Mouse (Mus musculus) CH12.LX (cell line): Measurements from ENCODE around the gene Prm3. TPM values are rescaled to one million over a fixed set of nuclear protein-coding genes. Genes with fewer than 3 reads are reported as not detected.

Experiments used
- DNase-seq: peaks from one replicate; pipeline ENCODE4 v3.0.0-alpha.2; 2013; ENCODE audit errors: extremely low read depth
- H3K27ac ChIP-seq: 2 replicates; pipeline ENCODE4 v1.5.1; 2012; ENCODE audit warnings: low read depth, mild to moderate bottlenecking, control low read depth, moderate library complexity; ENCODE audit not compliant: insufficient read depth
- H3K27me3 ChIP-seq: replicated peaks from 2 replicates; pipeline ENCODE3; 2012; ENCODE audit warnings: inconsistent platforms
- H3K36me3 ChIP-seq, 2 experiments: replicated peaks in 1 of 2; 2 replicates each; pipeline versions ENCODE3 to v1.6.1; 2012; ENCODE audit warnings: inconsistent platforms in 1 of 2, low read length in 1 of 2, mild to moderate bottlenecking in 1 of 2, mixed read lengths in 1 of 2, moderate library complexity in 1 of 2; ENCODE audit not compliant: control insufficient read depth in 1 of 2, insufficient read depth in 1 of 2
- H3K4me1 ChIP-seq, 2 experiments: 2 replicates each; pipeline ENCODE4 v1.6.1; 2012; ENCODE audit warnings: inconsistent platforms in 1 of 2, moderate library complexity in 1 of 2; ENCODE audit not compliant: insufficient read depth in 2 of 2, control insufficient read depth in 1 of 2
- H3K4me2 ChIP-seq: 2 replicates; pipeline ENCODE4 v1.6.1; 2012; ENCODE audit warnings: low read depth, mild to moderate bottlenecking, control low read depth; ENCODE audit not compliant: poor library complexity, insufficient read depth, severe bottlenecking
- H3K4me3 ChIP-seq, 3 experiments: fragments of 150-350 bp in 1 of 3; sonication (generic) in 1 of 3; replicated peaks in 1 of 3; 2 replicates each; pipeline versions ENCODE3 to v1.5.1; 2011 to 2012; ENCODE audit warnings: low read depth in 2 of 3, low read length in 2 of 3, mild to moderate bottlenecking in 2 of 3, moderate library complexity in 2 of 3, control low read depth in 1 of 3, improper control_type of control experiment in 1 of 3, inconsistent platforms in 1 of 3, mixed read lengths in 1 of 3; ENCODE audit not compliant: poor library complexity in 1 of 3
- H3K79me2 ChIP-seq: replicated peaks from 2 replicates; pipeline ENCODE4 v1.6.1; 2012; ENCODE audit warnings: mild to moderate bottlenecking, moderate library complexity; ENCODE audit not compliant: control insufficient read depth, poor library complexity, insufficient read depth, severe bottlenecking; ENCODE audit errors: extremely low read depth
- H3K9ac ChIP-seq: 2 replicates; pipeline ENCODE4 v1.6.1; 2012; ENCODE audit warnings: low read depth, mild to moderate bottlenecking, control low read depth, moderate library complexity; ENCODE audit not compliant: insufficient read depth
- H3K9me3 ChIP-seq: replicated peaks from 2 replicates; pipeline ENCODE3; 2012; ENCODE audit warnings: low read length, inconsistent platforms, mixed read lengths
- BHLHE40 ChIP-seq: IDR thresholded peaks from 2 replicates; pipeline ENCODE4 v1.6.1; 2011; ENCODE audit warnings: mild to moderate bottlenecking, low read depth, low read length, improper control_type of control experiment
- CHD1 ChIP-seq: IDR thresholded peaks from 2 replicates; pipeline ENCODE4 v1.6.1; 2012; ENCODE audit warnings: low read depth, low read length, improper control_type of control experiment, inconsistent platforms
- CHD2 ChIP-seq: IDR thresholded peaks from 2 replicates; pipeline ENCODE4 v1.6.1; 2011; ENCODE audit warnings: low read length, improper control_type of control experiment
- CTCF ChIP-seq, 2 experiments: IDR thresholded peaks in 1 of 2; conservative IDR thresholded peaks in 1 of 2; 2 replicates each; pipeline ENCODE4 v1.5.1; 2011 to 2012; ENCODE audit warnings: low read depth in 2 of 2, low read length in 2 of 2, improper control_type of control experiment in 1 of 2, inconsistent platforms in 1 of 2, mild to moderate bottlenecking in 1 of 2, moderate library complexity in 1 of 2
- ELF1 ChIP-seq: IDR thresholded peaks from 2 replicates; pipeline ENCODE4 v1.6.1; 2014; ENCODE audit warnings: low read depth, mild to moderate bottlenecking, inconsistent platforms, low read length, improper control_type of control experiment
- EP300 ChIP-seq: IDR thresholded peaks from 2 replicates; pipeline ENCODE4 v1.6.1; 2011; ENCODE audit warnings: low read length, improper control_type of control experiment
- ETS1 ChIP-seq: conservative IDR thresholded peaks from 2 replicates; pipeline ENCODE4 v1.6.1; 2012; ENCODE audit warnings: low read depth, mild to moderate bottlenecking, inconsistent platforms, low read length, improper control_type of control experiment, moderate library complexity
- GABPA ChIP-seq: IDR thresholded peaks from 2 replicates; pipeline ENCODE4 v1.6.1; 2012; ENCODE audit warnings: low read depth, low read length, improper control_type of control experiment, inconsistent platforms; ENCODE audit not compliant: insufficient replicate concordance
- HCFC1 ChIP-seq: IDR thresholded peaks from 2 replicates; pipeline ENCODE4 v1.6.1; 2012; ENCODE audit warnings: low read depth, mild to moderate bottlenecking, inconsistent platforms, low read length, improper control_type of control experiment
- IRF4 ChIP-seq: IDR thresholded peaks from 2 replicates; pipeline ENCODE4 v1.6.1; 2014; ENCODE audit warnings: low read depth, mild to moderate bottlenecking, inconsistent platforms, low read length, improper control_type of control experiment
- JUN ChIP-seq: IDR thresholded peaks from 2 replicates; pipeline ENCODE4 v1.6.1; 2011; ENCODE audit warnings: low read depth, mild to moderate bottlenecking, low read length, improper control_type of control experiment, moderate library complexity; ENCODE audit not compliant: insufficient read depth
- JUND ChIP-seq: conservative IDR thresholded peaks from 2 replicates; pipeline ENCODE4 v1.6.1; 2011; ENCODE audit warnings: low read depth, low read length, improper control_type of control experiment
- KAT2A ChIP-seq: IDR thresholded peaks from 2 replicates; pipeline ENCODE4 v1.6.1; 2012; ENCODE audit warnings: low read length, improper control_type of control experiment, inconsistent platforms; ENCODE audit not compliant: insufficient replicate concordance
- MAX ChIP-seq: IDR thresholded peaks from 2 replicates; pipeline ENCODE4 v1.6.1; 2011; ENCODE audit warnings: low read length, improper control_type of control experiment
- MAZ ChIP-seq: IDR thresholded peaks from 2 replicates; pipeline ENCODE4 v1.6.1; 2012; ENCODE audit warnings: low read depth, mild to moderate bottlenecking, inconsistent platforms, low read length, improper control_type of control experiment, moderate library complexity
- MEF2A ChIP-seq: IDR thresholded peaks from 2 replicates; pipeline ENCODE4 v1.6.1; 2014; ENCODE audit warnings: low read depth, mild to moderate bottlenecking, inconsistent platforms, low read length, improper control_type of control experiment, borderline replicate concordance
- MXI1 ChIP-seq: IDR thresholded peaks from 2 replicates; pipeline ENCODE4 v1.6.1; 2011; ENCODE audit warnings: mild to moderate bottlenecking, low read depth, low read length, improper control_type of control experiment
- MYC ChIP-seq: IDR thresholded peaks from 2 replicates; pipeline ENCODE4 v1.6.1; 2011; ENCODE audit warnings: low read depth, mild to moderate bottlenecking, improper control_type of control experiment, low read length
- NELFE ChIP-seq: IDR thresholded peaks from 2 replicates; pipeline ENCODE4 v1.6.1; 2011; ENCODE audit warnings: low read depth, low read length, improper control_type of control experiment
- NRF1 ChIP-seq: IDR thresholded peaks from 2 replicates; pipeline ENCODE4 v1.6.1; 2014; ENCODE audit warnings: low read depth, mild to moderate bottlenecking, inconsistent platforms, low read length, improper control_type of control experiment, moderate library complexity
- PAX5 ChIP-seq: IDR thresholded peaks from 2 replicates; pipeline ENCODE4 v1.6.1; 2012; ENCODE audit warnings: low read length, inconsistent platforms, mixed read lengths
- POLR2A ChIP-seq: IDR thresholded peaks from 2 replicates; pipeline ENCODE4 v1.6.1; 2011; ENCODE audit warnings: low read depth, mild to moderate bottlenecking, improper control_type of control experiment, low read length
- RAD21 ChIP-seq: IDR thresholded peaks from 2 replicates; pipeline ENCODE4 v1.6.1; 2011; ENCODE audit warnings: low read depth, mild to moderate bottlenecking, low read length, improper control_type of control experiment, moderate library complexity
- RCOR1 ChIP-seq: conservative IDR thresholded peaks from 2 replicates; pipeline ENCODE4 v1.6.1; 2012; ENCODE audit warnings: low read depth, mild to moderate bottlenecking, inconsistent platforms, low read length, improper control_type of control experiment
- SIN3A ChIP-seq: IDR thresholded peaks from 2 replicates; pipeline ENCODE4 v1.6.1; 2012; ENCODE audit warnings: low read length, improper control_type of control experiment, inconsistent platforms
- SMC3 ChIP-seq: IDR thresholded peaks from 2 replicates; pipeline ENCODE4 v1.6.1; 2011; ENCODE audit warnings: low read depth, low read length, improper control_type of control experiment
- TBP ChIP-seq: conservative IDR thresholded peaks from 2 replicates; pipeline ENCODE4 v1.6.1; 2011; ENCODE audit warnings: low read depth, low read length, improper control_type of control experiment
- TCF12 ChIP-seq: IDR thresholded peaks from 2 replicates; pipeline ENCODE4 v1.6.1; 2014; ENCODE audit warnings: low read depth, mild to moderate bottlenecking, inconsistent platforms, low read length, improper control_type of control experiment
- UBTF ChIP-seq: IDR thresholded peaks from 2 replicates; pipeline ENCODE4 v1.6.1; 2012; ENCODE audit warnings: low read depth, mild to moderate bottlenecking, inconsistent platforms, low read length, improper control_type of control experiment, moderate library complexity
- USF2 ChIP-seq: conservative IDR thresholded peaks from 2 replicates; pipeline ENCODE4 v1.6.1; 2011; ENCODE audit warnings: low read depth, low read length, improper control_type of control experiment
- ZC3H11A ChIP-seq: IDR thresholded peaks from 2 replicates; pipeline ENCODE4 v1.6.1; 2012; ENCODE audit warnings: low read depth, mild to moderate bottlenecking, inconsistent platforms, low read length, improper control_type of control experiment
- ZKSCAN1 ChIP-seq: IDR thresholded peaks from 2 replicates; pipeline ENCODE4 v1.6.1; 2012; ENCODE audit warnings: low read depth, inconsistent platforms, low read length, improper control_type of control experiment, borderline replicate concordance
- ZMIZ1 ChIP-seq: IDR thresholded peaks from 2 replicates; pipeline ENCODE4 v1.6.1; 2012; ENCODE audit warnings: low read depth, mild to moderate bottlenecking, inconsistent platforms, low read length, improper control_type of control experiment
- ZNF384 ChIP-seq: IDR thresholded peaks from 2 replicates; pipeline ENCODE4 v1.6.1; 2012; ENCODE audit warnings: low read depth, low read length, improper control_type of control experiment, inconsistent platforms
- dilution Hi-C: fragments of 300-500 bp; cut with MboI; formaldehyde crosslinking; loops from 2 replicates; pipeline ENCODE4 v1.14.3; 2020; ENCODE audit warnings: low sequenced_read_pairs; ENCODE audit not compliant: extremely low pct_unique_long_range_greater_than_20kb, extremely low pct_ligation_motif_present
- in situ Hi-C: fragments of 300-500 bp; cut with MboI; formaldehyde crosslinking; loops from 3 replicates; pipeline ENCODE4 v1.14.3; 2019; ENCODE audit warnings: low sequenced_read_pairs, low pct_ligation_motif_present, low pct_unique_long_range_greater_than_20kb, mixed read lengths
- polyA plus RNA-seq: library from polyadenylated mRNA; unstranded; fragments of >175 nt; gene quantifications from 2 replicates; pipeline ENCODE4 v1.2.1, GENCODE M21; 2012; ENCODE audit warnings: low read depth; ENCODE audit not compliant: insufficient read length
- total RNA-seq, 2 experiments: library from RNA; depleted of rRNA; stranded (reverse); fragments of 300-350 nt in 1 of 2; fragments of >200 nt in 1 of 2; gene quantifications; 2 replicates each; pipeline ENCODE4 v1.2.3; 2012 to 2014

Prm3 gene
- total and polyA plus RNA-seq, 3 experiments: not detected

- Histone ChIP-seq H3K27me3 (no peaks in the 10 kb centered on the region), H3K4me2 (peak overlapping the region; percentile 64), H3K36me3 (peaks cover 0 to 21% of the 10 kb centered on the region in 2 experiments), H3K4me3 (peak overlapping the region; percentile 66 to 84 (median 82)), H3K9me3 (no peaks in the 10 kb centered on the region), H3K9ac (peak overlapping the region; percentile 69), H3K27ac (peak overlapping the region; percentile 81; the same call in 1 of the 2 replicates), H3K79me2 (peaks cover 16% of the 10 kb centered on the region), H3K4me1 (peaks cover 31 to 49% of the 10 kb centered on the region in 2 experiments)
- in situ Hi-C loops (loop anchor here (5.0 kb wide), 2 partner anchors 119 to 214 kb away; no protein-coding TSS in a partner anchor), dilution Hi-C loops (no loop called here)
- DNase-seq: peak; percentile 98
- TF ChIP-seq ZMIZ1: no peak; the same call in 1 of the 2 replicates
- TF ChIP-seq CTCF (conservative IDR thresholded peaks at IDR 0.05 in 1 of 2, IDR thresholded peaks at IDR 0.05 in 1 of 2; ENCODE audit: low read depth in 2 of 2, low read length in 2 of 2): peak; percentile 66 to 98; a peak in 3 of 4 replicates
- TF ChIP-seq USF2: no peak
- no peak for TF ChIP-seq HCFC1
- peak; percentile 67; the same call in 1 of the 2 replicates for TF ChIP-seq ETS1
- peak; percentile 62; the same call in 1 of the 2 replicates for TF ChIP-seq MXI1
- no peak for TF ChIP-seq GABPA
- TF ChIP-seq JUN: no peak
- no peak for TF ChIP-seq RCOR1
- TF ChIP-seq PAX5: no peak
- peak; percentile 84 for TF ChIP-seq IRF4
- no peak for TF ChIP-seq CHD1
- peak; percentile 94 for TF ChIP-seq SMC3
- no peak for TF ChIP-seq MAZ
- peak; percentile 81 for TF ChIP-seq TCF12
- 0 out of 2 replicates have a peak, but pooled peaks have one; percentile 24 for TF ChIP-seq NRF1
- TF ChIP-seq NELFE: peak; percentile 54; the same call in 1 of the 2 replicates
- TF ChIP-seq JUND: peak; percentile 40; the same call in 1 of the 2 replicates
- peak; percentile 89 for TF ChIP-seq BHLHE40
- TF ChIP-seq MAX: peak; percentile 84
- peak; percentile 95 for TF ChIP-seq RAD21
- TF ChIP-seq SIN3A: peak; percentile 77
- TF ChIP-seq MYC: peak; percentile 94
- peak; percentile 60; the same call in 1 of the 2 replicates for TF ChIP-seq ELF1
- no peak for TF ChIP-seq CHD2
- peak; percentile 44; the same call in 1 of the 2 replicates for TF ChIP-seq MEF2A
- peak; percentile 36; the same call in 1 of the 2 replicates for TF ChIP-seq TBP
- TF ChIP-seq ZKSCAN1: no peak
- no peak for TF ChIP-seq UBTF
- TF ChIP-seq EP300: no peak
- TF ChIP-seq ZNF384: no peak
- TF ChIP-seq KAT2A: no peak
- TF ChIP-seq ZC3H11A: peak; percentile 83
- peak; percentile 56; the same call in 1 of the 2 replicates for TF ChIP-seq POLR2A
Measured at GRCm38 (mm10) chr16:10786288-10786687, 4.4 kb downstream of the Prm3 start.
